20 mouse cellular contexts compared by ENCODE assay signal in genomic region chr8:95041883-95042784, GRCm38 (mm10). TPM values are rescaled to one million over a fixed set of nuclear protein-coding genes. Genes with fewer than 3 reads are reported as not detected.
DNase-seq lines count a peak whose midpoint lies in the region; ATAC-seq and TF ChIP-seq lines count a peak whose summit lies in the region.
"Had no signal": no experiment of that assay in that cellular context is flagged by ENCODE, and none has a peak within 500 bp of the region (broad histone marks: within the 10 kb centered on the region; RNA-seq: fewer than 3 reads in every experiment).

No protein-coding gene starts in this region.

- 47% methylated on average over 6 of the region's 6 CpGs for WGBS in intestine, embryonic 16.5 days
- WGBS in liver, postnatal 0 days (ENCODE audit: insufficient replicate concordance) = 56% methylated on average over 6 of the region's 6 CpGs
- 67% methylated on average over 6 of the region's 6 CpGs for WGBS in hindbrain, embryonic 11.5 days

- no peaks in the 10 kb centered on the region for H3K36me3 ChIP-seq in intestine, embryonic 16.5 days (ENCODE audit: control insufficient read depth, insufficient read depth, low read length)
- no peaks in the 10 kb centered on the region for H3K36me3 ChIP-seq in liver, postnatal 0 days (replicated peaks; ENCODE audit: insufficient read depth, low read length)
- no peaks in the 10 kb centered on the region for H3K36me3 ChIP-seq in hindbrain, embryonic 11.5 days (ENCODE audit: control insufficient read depth, insufficient read depth, low read length)
- H3K36me3 ChIP-seq: forebrain, embryonic 10.5 days; G1E; heart, embryonic 15.5 days; hindbrain, embryonic 12.5 days; midbrain, embryonic 13.5 days had no signal

- H3K4me1 ChIP-seq in intestine, embryonic 16.5 days (ENCODE audit: control insufficient read depth, insufficient read depth, low read length) = no peaks in the 10 kb centered on the region; the same call in 1 of the 2 replicates
- H3K4me1 ChIP-seq in liver, postnatal 0 days (ENCODE audit: insufficient read depth) = peaks cover 26% of the 10 kb centered on the region
- no peaks in the 10 kb centered on the region for H3K4me1 ChIP-seq in hindbrain, embryonic 11.5 days (replicated peaks; ENCODE audit: control insufficient read depth, insufficient read depth, low read length)
- H3K4me1 ChIP-seq: heart, embryonic 15.5 days had no signal

- ATAC-seq in intestine, embryonic 16.5 days = peak; percentile 56; the same call in 1 of the 2 replicates
- peak; percentile 75 for ATAC-seq in liver, postnatal 0 days
- no peak for ATAC-seq in hindbrain, embryonic 11.5 days (ENCODE audit: low FRiP score)
- no peak for ATAC-seq in CD4-positive, CD25-positive, alpha-beta regulatory T cell, adult 4 months
- ATAC-seq: midbrain, embryonic 13.5 days had no signal

- H3K4me2 ChIP-seq in intestine, embryonic 16.5 days (ENCODE audit: low read depth, low read length) = no peak overlapping the region
- H3K4me2 ChIP-seq in liver, postnatal 0 days (ENCODE audit: low read depth, low read length) = peak overlapping the region; percentile 38
- no peak overlapping the region for H3K4me2 ChIP-seq in hindbrain, embryonic 11.5 days (replicated peaks; ENCODE audit: low read depth, low read length)
- H3K4me2 ChIP-seq: heart, embryonic 15.5 days; hindbrain, embryonic 12.5 days; midbrain, embryonic 13.5 days had no signal

- TF ChIP-seq EP300 in liver, postnatal 0 days (IDR thresholded peaks at IDR 0.05; ENCODE audit: low read depth) = no peak

- H3K4me3 ChIP-seq in intestine, embryonic 16.5 days (ENCODE audit: low read length) = no peak overlapping the region
- no peak overlapping the region for H3K4me3 ChIP-seq in liver, postnatal 0 days (ENCODE audit: low read depth, low read length)
- H3K4me3 ChIP-seq in hindbrain, embryonic 11.5 days (ENCODE audit: low read depth, low read length) = no peak overlapping the region
- H3K4me3 ChIP-seq: forebrain, embryonic 10.5 days; heart, embryonic 15.5 days; hindbrain, embryonic 12.5 days; midbrain, embryonic 13.5 days; myocyte had no signal

- DNase-seq in kidney, adult 8-10 months = peak; percentile 31 to 50
- DNase-seq in kidney, postnatal 36 days = peak; percentile 36 to 56
- no peak for DNase-seq in liver, postnatal 0 days
- no peak for DNase-seq in hindbrain, embryonic 11.5 days (ENCODE audit: low spot score)
- DNase-seq in spleen, postnatal 14 days (ENCODE audit: low spot score in 2 of 2) = no peak
- DNase-seq: adrenal gland, adult 2 months; cerebellum, adult 11-12 months; heart, adult 11 months; retina, postnatal 1 day had no signal

- no peak overlapping the region for H3K9ac ChIP-seq in intestine, embryonic 16.5 days (ENCODE audit: low read depth, low read length)
- no peak overlapping the region for H3K9ac ChIP-seq in liver, postnatal 0 days (replicated peaks)
- no peak overlapping the region for H3K9ac ChIP-seq in hindbrain, embryonic 11.5 days (ENCODE audit: low read depth, low read length)
- H3K9ac ChIP-seq: heart, embryonic 15.5 days; hindbrain, embryonic 12.5 days; midbrain, embryonic 13.5 days had no signal

- no peak overlapping the region for H3K27ac ChIP-seq in intestine, embryonic 16.5 days (ENCODE audit: low read length)
- H3K27ac ChIP-seq in liver, postnatal 0 days (ENCODE audit: low read depth) = peak overlapping the region; percentile 80
- no peak overlapping the region for H3K27ac ChIP-seq in hindbrain, embryonic 11.5 days (ENCODE audit: low read depth, low read length)
- H3K27ac ChIP-seq: forebrain, embryonic 10.5 days; heart, embryonic 15.5 days; hindbrain, embryonic 12.5 days; macrophage; midbrain, embryonic 13.5 days had no signal

- H3K9me3 ChIP-seq in intestine, embryonic 16.5 days (ENCODE audit: control insufficient read depth, low read length) = no peaks in the 10 kb centered on the region
- H3K9me3 ChIP-seq in liver, postnatal 0 days (ENCODE audit: low read length) = no peaks in the 10 kb centered on the region
- H3K9me3 ChIP-seq in hindbrain, embryonic 11.5 days (ENCODE audit: control insufficient read depth, low read length) = no peaks in the 10 kb centered on the region
- H3K9me3 ChIP-seq: forebrain, embryonic 10.5 days; G1E; heart, embryonic 15.5 days; hindbrain, embryonic 12.5 days; midbrain, embryonic 13.5 days had no signal

- no peaks in the 10 kb centered on the region for H3K27me3 ChIP-seq in intestine, embryonic 16.5 days (replicated peaks; ENCODE audit: control insufficient read depth, insufficient read depth, low read length)
- H3K27me3 ChIP-seq in liver, postnatal 0 days (ENCODE audit: insufficient read depth, low read length) = no peaks in the 10 kb centered on the region
- no peaks in the 10 kb centered on the region for H3K27me3 ChIP-seq in hindbrain, embryonic 11.5 days (ENCODE audit: control insufficient read depth, insufficient read depth, low read length)
- H3K27me3 ChIP-seq: heart, embryonic 15.5 days; hindbrain, embryonic 12.5 days; midbrain, embryonic 13.5 days had no signal

- no peak for TF ChIP-seq CTCF in liver, postnatal 0 days (IDR thresholded peaks at IDR 0.05; ENCODE audit: low read depth)

RNA-seq across cellular contexts. Expression of gene Drc7, which starts 12.8 kb away (rescaled TPM):
- 0.07 TPM in 1 of 2 replicates, not detected in the other for polyA plus RNA-seq in intestine, embryonic 16.5 days (2015; fragmentation: Nextera tagmentation; extraction: Ambion mirVana)
- polyA plus RNA-seq in liver, postnatal 0 days (2015; fragmentation: Nextera tagmentation; extraction: Ambion mirVana) = 0.21 and 0.28 TPM in 2 replicates
- 1.0 and 1.2 TPM in 2 replicates for polyA plus RNA-seq in hindbrain, embryonic 11.5 days (2014; fragmentation: Nextera tagmentation; extraction: Ambion mirVana)
- polyA plus RNA-seq in CD4-positive, CD25-positive, alpha-beta regulatory T cell, adult 4 months (2017; shearing (Covaris generic)) = not detected
- polyA plus RNA-seq: adrenal gland, adult 2 months; G1E; large intestine, adult 2 months; macrophage; small intestine, adult 2 months had no signal

RNA-seq across cellular contexts. Expression of gene Adgrg3, which starts 24.6 kb away (rescaled TPM):
- 3.0 and 3.6 TPM in 2 replicates for polyA plus RNA-seq in intestine, embryonic 16.5 days (2015; fragmentation: Nextera tagmentation; extraction: Ambion mirVana)
- polyA plus RNA-seq in liver, postnatal 0 days (2015; fragmentation: Nextera tagmentation; extraction: Ambion mirVana) = 8.9 and 9.6 TPM in 2 replicates
- 2.5 and 4.7 TPM in 2 replicates for polyA plus RNA-seq in hindbrain, embryonic 11.5 days (2014; fragmentation: Nextera tagmentation; extraction: Ambion mirVana)
- polyA plus RNA-seq in CD4-positive, CD25-positive, alpha-beta regulatory T cell, adult 4 months (2017; shearing (Covaris generic)) = under 1 TPM in 1 of 2 experiments, not detected in 1; 0.51 TPM

RNA-seq across cellular contexts. Expression of gene Katnb1, which starts 38.9 kb away (rescaled TPM):
- 16.7 and 17.8 TPM in 2 replicates for polyA plus RNA-seq in intestine, embryonic 16.5 days (2015; fragmentation: Nextera tagmentation; extraction: Ambion mirVana)
- 4.7 and 5.1 TPM in 2 replicates for polyA plus RNA-seq in liver, postnatal 0 days (2015; fragmentation: Nextera tagmentation; extraction: Ambion mirVana)
- 24.8 and 30.0 TPM in 2 replicates for polyA plus RNA-seq in hindbrain, embryonic 11.5 days (2014; fragmentation: Nextera tagmentation; extraction: Ambion mirVana)
- polyA plus RNA-seq in CD4-positive, CD25-positive, alpha-beta regulatory T cell, adult 4 months (2017; shearing (Covaris generic)) = 10 to 100 TPM; 13.6 to 21.3 TPM

Comparison
In these comparisons a context has a peak if more than half of its experiments do, and no peak if none do; other contexts are left out.
1. ATAC-seq: peak in intestine, embryonic 16.5 days (single experiment) and liver, postnatal 0 days (single experiment); none in hindbrain, embryonic 11.5 days (single experiment) and CD4-positive, CD25-positive, alpha-beta regulatory T cell, adult 4 months (single experiment).
2. DNase-seq: peak in kidney, adult 8-10 months (2 of 2) and kidney, postnatal 36 days (2 of 2); none in liver, postnatal 0 days (single experiment), hindbrain, embryonic 11.5 days (single experiment) and spleen, postnatal 14 days (0 of 2).